Mouse (Mus musculus) lung, embryonic 15.5 days (tissue): ENCODE results near the gene Nr1i3. TPM values are rescaled to one million over a fixed set of nuclear protein-coding genes. Genes with fewer than 3 reads are reported as not detected.

Experiments
- ATAC-seq: fragments of 200-750 bp; cut with Nextera tagmentation; 2 replicates; pipeline ENCODE4 v1.8.0; 2017; ENCODE audit warnings: moderate number of reproducible peaks, borderline replicate concordance; ENCODE audit not compliant: low FRiP score, low TSS enrichment; ENCODE audit errors: extremely low read depth
- H3K27ac ChIP-seq: fragments of 300-500 bp; sonication (generic); 2 replicates; pipeline ENCODE4 v1.5.1; 2015; ENCODE audit warnings: moderate library complexity, mild to moderate bottlenecking, inconsistent platforms
- H3K27me3 ChIP-seq: fragments of 300-500 bp; sonication (generic); 2 replicates; pipeline ENCODE4 v1.6.1; 2015; ENCODE audit warnings: inconsistent platforms
- H3K36me3 ChIP-seq: fragments of 300-500 bp; sonication (generic); 2 replicates; pipeline ENCODE4 v1.6.1; 2015; ENCODE audit warnings: inconsistent platforms
- H3K4me1 ChIP-seq: fragments of 300-500 bp; sonication (generic); 2 replicates; pipeline ENCODE4 v1.6.1; 2015; ENCODE audit warnings: inconsistent platforms
- H3K4me2 ChIP-seq: fragments of 300-500 bp; sonication (generic); 2 replicates; pipeline ENCODE4 v1.6.1; 2015; ENCODE audit warnings: inconsistent platforms, mild to moderate bottlenecking, moderate library complexity
- H3K4me3 ChIP-seq: fragments of 300-500 bp; sonication (generic); 2 replicates; pipeline ENCODE4 v1.5.1; 2015; ENCODE audit warnings: mild to moderate bottlenecking, inconsistent platforms
- H3K9ac ChIP-seq: fragments of 300-500 bp; sonication (generic); 2 replicates; pipeline ENCODE4 v1.6.1; 2015; ENCODE audit warnings: inconsistent platforms
- H3K9me3 ChIP-seq: fragments of 300-500 bp; sonication (generic); 2 replicates; pipeline ENCODE4 v1.6.1; 2016; ENCODE audit warnings: inconsistent platforms
- WGBS: fragments of 180-500 bp; shearing (Covaris S2); methylation state at CpG from one replicate; pipeline ENCODE4 v1.1.7; 2015; 5-methylcytosine and 5-hydroxymethylcytosine counted together
- polyA plus RNA-seq: library from polyadenylated mRNA; unstranded; fragments of >200 nt; fragmentation: Nextera tagmentation; extraction: Ambion mirVana; gene quantifications from 2 replicates; pipeline ENCODE4 v1.2.1, GENCODE M21; 2015

The Nr1i3 gene
- polyA plus RNA-seq, 1 experiment from 2014 or later = 0.20 TPM

DNA sequence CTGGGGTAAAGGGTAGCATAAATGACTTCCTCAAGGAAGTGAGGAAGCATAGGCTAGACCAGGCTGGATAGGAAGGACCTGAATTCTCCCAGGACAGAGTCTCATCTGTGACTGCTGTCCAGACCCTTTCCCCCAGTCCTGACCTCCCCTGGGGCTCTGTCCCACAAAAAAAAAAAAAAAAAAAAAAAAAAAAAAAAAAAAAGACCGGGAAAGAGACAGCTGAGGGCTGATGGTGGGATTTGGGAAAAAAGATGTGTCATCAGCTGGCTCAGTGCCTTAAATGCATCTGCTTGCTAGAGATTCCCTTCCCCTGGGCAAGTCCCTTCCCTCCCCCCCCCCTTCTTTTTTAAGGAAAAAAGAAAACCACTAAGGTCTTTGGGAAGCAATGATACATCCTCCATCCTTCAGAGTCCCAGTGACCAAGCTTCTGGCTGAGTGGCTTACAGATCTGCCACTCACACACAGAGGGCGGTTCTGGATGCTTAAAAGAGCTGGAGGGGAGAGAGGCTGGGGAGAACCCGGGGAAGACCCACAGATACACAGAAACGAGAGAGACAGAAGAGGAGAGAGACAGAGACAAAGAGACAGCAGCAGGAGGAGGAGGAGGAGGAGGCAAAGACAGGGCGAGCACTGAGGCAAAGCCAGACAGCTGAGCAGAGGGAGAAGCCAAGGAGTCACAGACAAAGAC, 36.3 kb downstream of the Nr1i3 start, which contains the start of gene Adamts4:
Adamts4 (plus strand) TSS at position 509 of the 688 bp plus-strand sequence.
- H3K9ac ChIP-seq = peak within 1 kb of the TSS; percentile 29
- 0 out of 2 replicates have a peak, but pooled peaks cover 4% of the 10 kb centered on the region for H3K27me3 ChIP-seq
- H3K4me1 ChIP-seq = peaks cover 66% of the 10 kb centered on the region

DNA sequence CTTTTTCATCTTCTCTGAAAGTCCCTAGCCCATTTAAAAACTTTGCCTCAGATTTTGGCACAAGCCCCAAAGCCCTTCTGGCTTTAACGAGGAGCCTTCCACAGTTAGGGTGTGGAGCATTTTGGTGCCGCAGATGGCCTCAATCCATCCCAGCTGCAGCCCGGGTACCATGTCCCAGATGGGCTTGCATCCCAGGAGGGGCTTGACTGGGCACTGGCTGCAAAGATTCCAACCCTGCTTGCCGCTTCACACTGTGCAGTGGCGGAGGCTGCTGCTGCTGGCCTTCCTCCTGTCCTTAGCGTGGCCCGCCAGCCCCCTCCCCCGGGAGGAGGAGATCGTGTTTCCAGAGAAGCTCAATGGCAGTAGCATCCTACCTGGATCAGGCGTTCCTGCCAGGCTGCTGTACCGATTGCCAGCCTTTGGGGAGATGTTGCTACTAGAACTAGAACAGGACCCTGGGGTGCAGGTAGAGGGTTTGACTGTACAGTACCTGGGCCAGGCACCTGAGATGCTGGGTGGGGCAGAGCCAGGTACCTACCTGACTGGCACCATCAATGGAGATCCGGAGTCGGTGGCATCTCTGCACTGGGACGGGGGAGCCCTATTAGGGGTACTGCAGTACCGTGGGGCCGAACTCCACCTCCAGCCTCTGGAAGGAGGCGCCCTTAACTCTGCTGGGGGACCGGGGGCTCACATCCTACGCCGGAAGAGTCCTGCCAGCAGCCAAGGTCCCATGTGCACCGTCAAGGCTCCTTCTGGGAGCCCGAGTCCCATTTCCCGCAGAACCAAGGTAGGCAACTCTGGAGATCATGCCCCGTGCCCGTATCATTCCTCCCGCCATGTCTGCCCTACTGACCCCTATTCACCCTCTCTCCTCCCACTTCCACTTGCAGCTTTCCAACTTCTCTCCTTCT, 37.2 kb downstream of the Nr1i3 start, which contains the start of gene Ndufs2:
Ndufs2 (minus strand) TSS at position 709 of the 914 bp plus-strand sequence.
- no peak for ATAC-seq
- H3K27me3 ChIP-seq = 0 out of 2 replicates have a peak, but pooled peaks cover 4% of the 10 kb centered on the region
- H3K9me3 ChIP-seq = no peaks in the 10 kb centered on the region
- H3K27ac ChIP-seq = peak within 1 kb of the TSS; percentile 96
- WGBS = 22% methylated on average over 26 of the region's 26 CpGs
- H3K4me3 ChIP-seq = peak within 1 kb of the TSS; percentile 33
- H3K9ac ChIP-seq = peak within 1 kb of the TSS; percentile 29
- peaks cover 58% of the 10 kb centered on the region for H3K4me1 ChIP-seq
- H3K36me3 ChIP-seq = no peaks in the 10 kb centered on the region
- peak within 1 kb of the TSS; percentile 63 for H3K4me2 ChIP-seq

More for the DNA sequence above, 36.3 kb downstream of the Nr1i3 start, which contains the start of gene Adamts4:
- peak within 1 kb of the TSS; percentile 33 for H3K4me3 ChIP-seq
- H3K4me2 ChIP-seq = peak within 1 kb of the TSS; percentile 63
- H3K36me3 ChIP-seq = peaks cover 1% of the 10 kb centered on the region; the same call in 1 of the 2 replicates
- H3K9me3 ChIP-seq = no peaks in the 10 kb centered on the region
- peak within 1 kb of the TSS; percentile 96 for H3K27ac ChIP-seq
- WGBS = 13% methylated on average over 5 of the region's 5 CpGs
- peak; percentile 32; the same call in 1 of the 2 replicates for ATAC-seq

DNA sequence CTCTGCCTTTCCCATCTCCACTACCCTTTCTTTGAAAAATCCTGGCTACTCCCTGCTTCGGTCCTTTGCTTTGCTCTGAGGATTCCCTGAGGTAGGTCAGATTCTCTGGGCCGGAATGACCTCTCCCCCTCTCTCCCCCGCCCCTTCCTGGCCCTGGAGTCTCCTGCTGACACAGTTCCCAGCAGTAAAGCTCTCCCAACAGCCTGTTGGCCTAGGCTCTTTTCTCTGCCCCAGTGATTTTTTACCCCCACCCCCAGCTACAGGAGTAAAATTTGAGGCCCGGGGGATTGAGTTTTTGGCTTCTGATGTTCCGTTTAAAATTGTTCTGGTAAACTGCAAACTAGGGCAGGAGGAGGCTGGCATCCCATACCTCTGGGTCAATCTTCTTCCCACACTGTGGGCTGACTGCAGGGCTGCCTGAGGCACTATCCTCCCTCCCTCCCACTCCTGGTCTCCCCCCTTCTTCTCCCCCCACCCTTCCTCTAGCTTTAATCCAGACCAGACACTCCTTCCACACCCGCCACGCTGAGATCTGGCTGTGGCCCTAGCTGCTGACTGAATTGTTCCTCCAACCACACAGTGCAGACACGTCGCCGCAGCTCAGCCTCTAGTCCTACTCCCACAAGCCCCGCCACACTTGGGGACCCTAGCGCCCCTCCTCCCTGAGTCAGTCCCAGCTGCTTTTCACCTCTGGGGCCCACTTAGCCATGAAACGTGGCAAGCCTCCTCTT, 38.0 kb downstream of the Nr1i3 start:
- H3K4me3 ChIP-seq = peak overlapping the region; percentile 33
- H3K27me3 ChIP-seq = 0 out of 2 replicates have a peak, but pooled peaks cover 4% of the 10 kb centered on the region
- ATAC-seq = peak; percentile 11; the same call in 1 of the 2 replicates
- H3K9ac ChIP-seq = peak overlapping the region; percentile 29
- 10% methylated on average over 13 of the region's 13 CpGs for WGBS
- no peaks in the 10 kb centered on the region for H3K9me3 ChIP-seq
- peaks cover 52% of the 10 kb centered on the region for H3K4me1 ChIP-seq
- H3K4me2 ChIP-seq = peak overlapping the region; percentile 63
- H3K36me3 ChIP-seq = no peaks in the 10 kb centered on the region
- peak overlapping the region; percentile 96 for H3K27ac ChIP-seq

DNA sequence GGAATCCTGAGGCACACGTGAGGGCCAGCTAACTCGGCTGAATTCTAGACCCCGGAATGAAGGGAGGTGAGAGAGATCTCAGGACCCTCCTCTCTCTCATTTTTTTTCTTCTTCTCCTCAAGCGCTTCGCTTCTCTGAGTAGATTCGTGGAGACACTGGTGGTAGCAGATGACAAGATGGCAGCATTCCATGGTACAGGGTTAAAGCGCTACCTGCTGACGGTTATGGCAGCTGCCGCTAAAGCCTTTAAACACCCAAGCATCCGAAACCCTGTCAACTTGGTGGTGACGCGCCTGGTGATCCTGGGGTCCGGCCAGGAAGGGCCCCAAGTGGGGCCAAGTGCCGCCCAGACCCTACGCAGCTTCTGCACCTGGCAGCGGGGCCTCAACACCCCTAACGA, 38.6 kb downstream of the Nr1i3 start:
- Histone ChIP-seq H3K9ac (peak overlapping the region; percentile 29), H3K9me3 (no peaks in the 10 kb centered on the region), H3K4me1 (peaks cover 50% of the 10 kb centered on the region), H3K36me3 (no peaks in the 10 kb centered on the region), H3K27ac (peak overlapping the region; percentile 96), H3K27me3 (0 out of 2 replicates have a peak, but pooled peaks cover 4% of the 10 kb centered on the region), H3K4me3 (peak overlapping the region; percentile 33; the same call in 1 of the 2 replicates), H3K4me2 (peak overlapping the region; percentile 63)
- 51% methylated on average over 17 of the region's 17 CpGs for WGBS
- ATAC-seq = no peak

DNA sequence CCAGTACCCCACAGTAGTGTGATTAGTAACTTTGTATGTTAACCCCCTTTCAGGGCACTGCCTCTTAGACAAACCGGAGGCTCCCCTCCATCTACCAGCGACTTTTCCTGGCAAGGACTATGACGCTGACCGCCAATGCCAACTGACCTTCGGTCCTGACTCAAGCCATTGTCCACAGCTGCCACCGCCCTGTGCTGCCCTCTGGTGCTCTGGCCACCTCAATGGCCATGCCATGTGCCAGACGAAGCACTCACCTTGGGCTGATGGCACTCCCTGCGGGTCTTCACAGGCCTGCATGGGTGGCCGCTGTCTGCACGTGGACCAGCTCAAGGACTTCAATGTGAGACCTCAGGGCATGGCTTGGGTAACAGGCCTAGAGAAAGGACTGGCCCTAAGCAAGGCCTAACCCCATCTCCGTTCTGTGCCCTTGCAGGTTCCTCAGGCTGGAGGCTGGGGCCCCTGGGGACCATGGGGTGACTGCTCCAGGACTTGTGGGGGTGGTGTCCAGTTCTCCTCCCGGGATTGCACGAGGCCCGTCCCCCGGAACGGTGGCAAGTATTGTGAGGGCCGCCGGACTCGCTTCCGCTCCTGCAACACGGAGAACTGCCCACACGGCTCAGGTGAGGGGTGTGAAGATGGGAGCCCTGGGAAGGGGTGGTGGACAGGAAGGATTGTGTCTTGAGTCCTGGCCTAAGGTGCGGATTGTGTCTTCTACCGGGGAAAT, 42.5 kb downstream of the Nr1i3 start:
- Histone ChIP-seq H3K36me3 (no peaks in the 10 kb centered on the region), H3K27ac (no peak overlapping the region), H3K4me3 (no peak overlapping the region), H3K9me3 (no peaks in the 10 kb centered on the region), H3K27me3 (no peaks in the 10 kb centered on the region), H3K4me1 (peaks cover 32% of the 10 kb centered on the region), H3K4me2 (no peak overlapping the region), H3K9ac (no peak overlapping the region)
- WGBS = 87% methylated on average over 24 of the region's 24 CpGs
- ATAC-seq = no peak

DNA sequence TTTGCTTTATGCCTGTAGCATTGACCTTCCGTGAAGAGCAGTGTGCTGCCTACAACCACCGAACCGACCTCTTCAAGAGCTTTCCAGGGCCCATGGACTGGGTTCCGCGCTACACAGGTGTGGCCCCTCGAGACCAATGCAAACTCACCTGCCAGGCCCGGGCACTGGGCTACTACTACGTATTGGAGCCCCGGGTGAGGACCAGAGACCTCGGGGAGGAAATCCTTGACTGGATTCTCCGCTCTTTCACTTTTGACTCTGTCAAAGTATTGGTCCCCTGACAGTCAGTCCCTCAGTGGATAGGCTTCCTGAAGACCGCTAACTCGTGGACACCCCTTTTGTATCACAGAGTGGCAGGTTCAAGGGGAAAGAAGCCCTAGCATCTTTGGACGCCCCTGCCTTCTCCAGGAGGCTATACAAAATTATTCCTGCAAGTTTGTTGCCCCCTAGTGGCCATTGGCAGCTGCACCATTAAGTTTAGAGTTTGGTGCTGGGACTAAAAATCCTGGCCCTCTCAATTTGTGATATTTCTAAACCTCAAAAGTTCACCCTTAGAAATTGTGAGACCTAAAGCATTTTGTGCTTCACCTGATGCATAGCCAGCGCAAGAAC, 43.3 kb downstream of the Nr1i3 start:
- Histone ChIP-seq H3K9ac (no peak overlapping the region), H3K27me3 (no peaks in the 10 kb centered on the region), H3K36me3 (no peaks in the 10 kb centered on the region), H3K9me3 (no peaks in the 10 kb centered on the region), H3K4me3 (no peak overlapping the region), H3K4me1 (peaks cover 31% of the 10 kb centered on the region), H3K4me2 (no peak overlapping the region), H3K27ac (no peak overlapping the region)
- 55% methylated on average over 15 of the region's 15 CpGs for WGBS
- no peak for ATAC-seq

DNA sequence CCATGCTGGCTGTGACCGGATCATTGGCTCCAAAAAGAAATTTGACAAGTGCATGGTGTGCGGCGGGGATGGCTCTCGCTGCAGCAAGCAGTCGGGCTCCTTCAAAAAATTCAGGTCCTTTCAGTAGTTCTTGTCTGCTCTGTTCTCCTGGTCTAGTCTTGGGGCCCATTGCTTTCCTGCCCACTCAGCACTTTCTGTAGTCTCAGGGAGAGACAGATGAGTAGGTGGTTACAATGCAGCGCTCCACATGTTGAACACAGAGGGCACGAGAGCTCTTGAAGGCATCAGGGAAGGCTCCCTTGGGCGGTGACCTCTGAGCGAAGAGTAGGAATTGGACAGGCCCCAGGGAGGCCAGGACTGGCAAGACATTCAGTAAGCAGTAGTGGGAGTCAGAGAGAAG, 44.0 kb downstream of the Nr1i3 start:
- H3K27me3 ChIP-seq = no peaks in the 10 kb centered on the region
- ATAC-seq = no peak
- no peak overlapping the region for H3K4me2 ChIP-seq
- H3K4me3 ChIP-seq = no peak overlapping the region
- no peak overlapping the region for H3K27ac ChIP-seq
- no peak overlapping the region for H3K9ac ChIP-seq
- H3K4me1 ChIP-seq = peaks cover 31% of the 10 kb centered on the region
- no peaks in the 10 kb centered on the region for H3K36me3 ChIP-seq
- 88% methylated on average over 9 of the region's 9 CpGs for WGBS
- no peaks in the 10 kb centered on the region for H3K9me3 ChIP-seq

DNA sequence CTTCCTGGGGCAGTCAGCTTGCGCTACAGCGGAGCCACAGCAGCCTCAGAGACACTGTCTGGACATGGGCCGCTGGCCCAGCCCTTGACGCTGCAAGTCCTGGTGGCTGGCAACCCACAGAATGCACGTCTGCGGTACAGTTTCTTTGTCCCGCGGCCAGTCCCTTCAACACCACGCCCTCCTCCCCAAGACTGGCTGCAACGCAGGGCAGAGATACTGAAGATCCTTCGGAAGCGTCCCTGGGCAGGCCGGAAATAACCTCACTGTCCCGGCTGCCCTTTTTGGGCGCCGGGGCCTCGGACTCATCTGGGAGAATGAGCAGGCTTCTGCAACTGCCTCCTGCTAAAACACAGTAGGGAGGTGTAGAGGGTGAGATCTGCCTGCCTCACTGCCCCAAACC, 45.2 kb downstream of the Nr1i3 start:
- Histone ChIP-seq H3K4me1 (peaks cover 35% of the 10 kb centered on the region), H3K36me3 (no peaks in the 10 kb centered on the region), H3K27ac (no peak overlapping the region), H3K4me3 (no peak overlapping the region), H3K9me3 (no peaks in the 10 kb centered on the region), H3K27me3 (no peaks in the 10 kb centered on the region), H3K9ac (no peak overlapping the region), H3K4me2 (no peak overlapping the region)
- WGBS = 74% methylated on average over 17 of the region's 17 CpGs
- no peak for ATAC-seq

DNA sequence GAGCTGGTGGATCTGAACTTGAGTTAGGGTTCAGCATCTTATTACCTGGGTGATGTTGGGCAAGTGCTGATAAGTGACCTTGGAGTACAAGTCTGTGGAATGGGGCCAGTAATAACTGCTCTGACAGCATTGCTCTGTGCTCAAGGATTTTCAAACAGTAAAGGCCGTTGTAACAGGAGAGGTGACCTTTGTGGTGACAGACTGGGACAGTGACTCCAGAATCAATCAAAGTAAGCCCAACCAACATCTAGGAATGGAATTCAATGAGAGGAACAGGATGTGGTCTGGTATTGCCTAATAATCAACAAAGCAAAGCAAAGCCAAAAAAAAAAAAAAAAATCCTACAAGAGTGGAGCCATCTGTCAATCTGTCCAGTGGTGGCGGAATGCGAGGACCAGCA, 46.5 kb downstream of the Nr1i3 start:
- Histone ChIP-seq H3K4me2 (no peak overlapping the region), H3K9me3 (no peaks in the 10 kb centered on the region), H3K27ac (peak overlapping the region; percentile 97), H3K27me3 (no peaks in the 10 kb centered on the region), H3K36me3 (no peaks in the 10 kb centered on the region), H3K9ac (no peak overlapping the region), H3K4me3 (no peak overlapping the region), H3K4me1 (peaks cover 38% of the 10 kb centered on the region)
- 25% methylated on average over 3 of the region's 3 CpGs for WGBS
- ATAC-seq = no peak

DNA sequence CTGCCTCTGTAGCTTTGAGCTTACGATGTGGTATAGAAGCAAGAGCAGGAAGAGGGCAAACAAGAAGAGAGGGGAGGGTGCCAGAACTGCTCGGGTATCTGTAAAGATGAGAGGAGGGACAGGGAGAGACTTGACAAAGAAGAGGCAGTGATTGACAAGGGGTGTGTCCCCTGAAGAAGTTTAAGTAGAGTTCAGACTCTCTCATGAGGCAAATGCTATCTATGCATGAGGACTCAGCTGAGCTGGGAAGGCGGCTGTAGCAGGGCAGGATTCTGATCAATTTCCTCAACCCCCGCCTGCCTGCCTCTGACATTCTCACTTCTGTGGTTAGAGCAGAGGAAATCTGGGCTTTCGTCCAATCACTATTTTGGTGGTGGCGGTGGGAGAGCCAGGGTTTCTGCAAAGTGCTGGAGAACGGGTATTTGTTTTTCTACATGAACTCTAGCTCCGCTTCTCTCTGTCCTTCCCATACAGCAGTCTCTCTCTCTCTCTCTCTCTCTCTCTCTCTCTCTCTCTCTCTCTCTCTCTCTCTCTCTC, 48.9 kb downstream of the Nr1i3 start:
- ATAC-seq = peak; percentile 86
- H3K9ac ChIP-seq = peak overlapping the region; percentile 29; the same call in 1 of the 2 replicates
- no peaks in the 10 kb centered on the region for H3K27me3 ChIP-seq
- H3K36me3 ChIP-seq = no peaks in the 10 kb centered on the region
- peak overlapping the region; percentile 55 for H3K4me2 ChIP-seq
- peaks cover 38% of the 10 kb centered on the region for H3K4me1 ChIP-seq
- no peaks in the 10 kb centered on the region for H3K9me3 ChIP-seq
- H3K27ac ChIP-seq = peak overlapping the region; percentile 97
- peak overlapping the region; percentile 22 for H3K4me3 ChIP-seq
- under 1% methylated on average over 8 of the region's 8 CpGs for WGBS
